Mouse (Mus musculus) c-Kit-negative CD71-positive TER-119-positive erythroid progenitor cells, embryonic 14.5 days (primary cell): ENCODE results near the gene Dclk1.

Source experiments
- DNase-seq: peaks from one replicate; pipeline ENCODE4 v3.0.0-alpha.2; 2013; ENCODE audit warnings: low read depth, low spot score

Gene Dclk1

GRCm38 (mm10) chr3:55449148-55449547 is 207.0 kb downstream of the Dclk1 start:
- DNase-seq, result no peak

- DNase-seq, result no peak
These were observed 208.9 kb downstream of the Dclk1 start for GRCm38 (mm10) chr3:55451035-55451434.

GRCm38 (mm10) chr3:55451877-55452276 is 209.7 kb downstream of the Dclk1 start:
- no peak for DNase-seq

- no peak for DNase-seq
These were observed 210.3 kb downstream of the Dclk1 start for GRCm38 (mm10) chr3:55452464-55452863.

- no peak for DNase-seq
These were observed 218.9 kb downstream of the Dclk1 start for GRCm38 (mm10) chr3:55461092-55461491.

- DNase-seq, result no peak
These were observed 219.8 kb downstream of the Dclk1 start for GRCm38 (mm10) chr3:55461685-55462655.

- no peak for DNase-seq
These were observed 220.9 kb downstream of the Dclk1 start for GRCm38 (mm10) chr3:55462904-55463668.

- DNase-seq, result no peak
These were observed 222.1 kb downstream of the Dclk1 start for GRCm38 (mm10) chr3:55464226-55464625.

GRCm38 (mm10) chr3:55465785-55466184 is 223.6 kb downstream of the Dclk1 start:
- no peak for DNase-seq

- DNase-seq, result no peak
These were observed 224.2 kb downstream of the Dclk1 start for GRCm38 (mm10) chr3:55466348-55466747.

GRCm38 (mm10) chr3:55472110-55472509 is 229.9 kb downstream of the Dclk1 start, which contains the start of gene Gm21954:
Gm21954 (minus strand) TSS chr3:55472210.
- no peak for DNase-seq

- no peak for DNase-seq
These were observed 231.0 kb downstream of the Dclk1 start for GRCm38 (mm10) chr3:55473146-55473545.

GRCm38 (mm10) chr3:55476694-55477093 is 234.5 kb downstream of the Dclk1 start:
- no peak for DNase-seq

- DNase-seq, result no peak
These were observed 237.1 kb downstream of the Dclk1 start for GRCm38 (mm10) chr3:55479306-55479705.

- DNase-seq, result no peak
These were observed 239.0 kb downstream of the Dclk1 start for GRCm38 (mm10) chr3:55481140-55481539.

- DNase-seq, result no peak
These were observed 241.2 kb downstream of the Dclk1 start for GRCm38 (mm10) chr3:55483328-55483727.

GRCm38 (mm10) chr3:55489231-55489990 is 247.2 kb downstream of the Dclk1 start:
- no peak for DNase-seq

GRCm38 (mm10) chr3:55492021-55492420 is 249.9 kb downstream of the Dclk1 start:
- no peak for DNase-seq

GRCm38 (mm10) chr3:55494348-55494747 is 252.2 kb downstream of the Dclk1 start:
- no peak for DNase-seq

- no peak for DNase-seq
These were observed 253.1 kb downstream of the Dclk1 start for GRCm38 (mm10) chr3:55495231-55495630.

- DNase-seq, result no peak
These were observed 253.7 kb downstream of the Dclk1 start for GRCm38 (mm10) chr3:55495866-55496265.
